Mouse (Mus musculus) MEL (cell line): ENCODE measurements around the gene Akt3. TPM values are rescaled to one million over a fixed set of nuclear protein-coding genes. Genes with fewer than 3 reads are reported as not detected.
A peak's percentile ranks its signal among the peaks of the same experiment; 100 is the strongest.

ENCODE experiments used
- DNase-seq: peaks from one replicate; pipeline ENCODE4 v3.0.0; 2011; ENCODE audit warnings: low read depth, low spot score
- H3K27ac ChIP-seq: 2 replicates; pipeline ENCODE4 v1.5.1; 2012; ENCODE audit warnings: low read depth, mild to moderate bottlenecking, control low read depth, low read length, moderate library complexity; ENCODE audit not compliant: control insufficient read depth
- H3K27me3 ChIP-seq, 2 experiments: fragments of 150-350 bp in 1 of 2; sonication (generic) in 1 of 2; 2 replicates each; pipeline ENCODE4 v1.6.1; 2012; ENCODE audit warnings: low read length in 2 of 2, mild to moderate bottlenecking in 2 of 2, improper control_type of control experiment in 1 of 2, moderate library complexity in 1 of 2; ENCODE audit not compliant: insufficient read depth in 2 of 2, control insufficient read depth in 1 of 2
- H3K36me3 ChIP-seq, 2 experiments: 2 replicates each; pipeline ENCODE4 v1.6.1; 2012 to 2014; ENCODE audit warnings: low read length in 2 of 2, improper control_type of control experiment in 1 of 2, inconsistent platforms in 1 of 2, mild to moderate bottlenecking in 1 of 2; ENCODE audit not compliant: insufficient read depth in 2 of 2, control insufficient read depth in 1 of 2
- H3K4me1 ChIP-seq, 2 experiments: fragments of 150-350 bp in 1 of 2; sonication (generic) in 1 of 2; 2 replicates each; pipeline ENCODE4 v1.6.1; 2012; ENCODE audit warnings: low read length in 2 of 2, improper control_type of control experiment in 1 of 2, mild to moderate bottlenecking in 1 of 2; ENCODE audit not compliant: insufficient read depth in 2 of 2, control insufficient read depth in 1 of 2
- H3K4me3 ChIP-seq, 2 experiments: fragments of 150-350 bp in 1 of 2; sonication (generic) in 1 of 2; 2 replicates each; pipeline ENCODE4 v1.5.1; 2012; ENCODE audit warnings: low read depth in 2 of 2, low read length in 2 of 2, mild to moderate bottlenecking in 2 of 2, moderate library complexity in 2 of 2, control low read depth in 1 of 2, improper control_type of control experiment in 1 of 2; ENCODE audit not compliant: control insufficient read depth in 1 of 2, insufficient read depth in 1 of 2
- H3K79me2 ChIP-seq: 2 replicates; pipeline ENCODE4 v1.6.1; 2012; ENCODE audit warnings: mild to moderate bottlenecking, low read length, moderate library complexity; ENCODE audit not compliant: control insufficient read depth, poor library complexity, insufficient read depth
- H3K9ac ChIP-seq: 2 replicates; pipeline ENCODE4 v1.6.1; 2012; ENCODE audit warnings: low read depth, mild to moderate bottlenecking, control low read depth, low read length, moderate library complexity; ENCODE audit not compliant: control insufficient read depth, poor library complexity, severe bottlenecking
- H3K9me3 ChIP-seq: fragments of 150-350 bp; sonication (generic); replicated peaks from 2 replicates; pipeline ENCODE4 v1.6.1; 2012; ENCODE audit warnings: mild to moderate bottlenecking, low read length, improper control_type of control experiment, moderate library complexity; ENCODE audit not compliant: insufficient read depth
- CHD2 ChIP-seq: IDR thresholded peaks from 2 replicates; pipeline ENCODE4 v1.6.1; 2011; ENCODE audit warnings: low read length, improper control_type of control experiment
- ELF1 ChIP-seq: IDR thresholded peaks from 2 replicates; pipeline ENCODE4 v1.6.1; 2014; ENCODE audit warnings: low read depth, mild to moderate bottlenecking, inconsistent platforms, low read length, improper control_type of control experiment, moderate library complexity
- EP300 ChIP-seq, 2 experiments: IDR thresholded peaks; 2 replicates each; pipeline ENCODE4 v1.6.1; 2011; ENCODE audit warnings: improper control_type of control experiment in 2 of 2, low read length in 2 of 2, low read depth in 1 of 2, mild to moderate bottlenecking in 1 of 2
- HCFC1 ChIP-seq: IDR thresholded peaks from 2 replicates; pipeline ENCODE4 v1.6.1; 2012; ENCODE audit warnings: low read depth, mild to moderate bottlenecking, inconsistent platforms, low read length, improper control_type of control experiment, moderate library complexity
- MAFK ChIP-seq: IDR thresholded peaks from 2 replicates; pipeline ENCODE4 v1.6.1; 2011; ENCODE audit warnings: low read depth, mild to moderate bottlenecking, low read length, improper control_type of control experiment, borderline replicate concordance
- MAX ChIP-seq: IDR thresholded peaks from 2 replicates; pipeline ENCODE4 v1.6.1; 2011; ENCODE audit warnings: low read length, improper control_type of control experiment
- MEF2A ChIP-seq: IDR thresholded peaks from 2 replicates; pipeline ENCODE4 v1.6.1; 2014; ENCODE audit warnings: low read depth, mild to moderate bottlenecking, inconsistent platforms, low read length, improper control_type of control experiment; ENCODE audit not compliant: poor library complexity, insufficient replicate concordance, severe bottlenecking; ENCODE audit errors: extremely low read depth
- MXI1 ChIP-seq: IDR thresholded peaks from 2 replicates; pipeline ENCODE4 v1.6.1; 2011; ENCODE audit warnings: mild to moderate bottlenecking, low read depth, low read length, improper control_type of control experiment
- NRF1 ChIP-seq: IDR thresholded peaks from 2 replicates; pipeline ENCODE4 v1.6.1; 2014; ENCODE audit warnings: low read depth, mild to moderate bottlenecking, inconsistent platforms, low read length, improper control_type of control experiment, moderate library complexity; ENCODE audit not compliant: poor library complexity, insufficient read depth, severe bottlenecking
- POLR2A ChIP-seq, 2 experiments: IDR thresholded peaks; 2 replicates each; pipeline ENCODE4 v1.6.1; 2011 to 2012; ENCODE audit warnings: low read length in 2 of 2, mild to moderate bottlenecking in 2 of 2, control low read depth in 1 of 2, improper control_type of control experiment in 1 of 2, low read depth in 1 of 2, moderate library complexity in 1 of 2; ENCODE audit not compliant: control insufficient read depth in 1 of 2, insufficient read depth in 1 of 2, poor library complexity in 1 of 2
- POLR2AphosphoS5 ChIP-seq: IDR thresholded peaks from 2 replicates; pipeline ENCODE4 v1.6.1; 2012; ENCODE audit warnings: low read depth, borderline replicate concordance, mild to moderate bottlenecking, inconsistent platforms, low read length, moderate library complexity, mixed read lengths
- RAD21 ChIP-seq: IDR thresholded peaks from 2 replicates; pipeline ENCODE4 v1.6.1; 2011; ENCODE audit warnings: mild to moderate bottlenecking, low read depth, low read length, improper control_type of control experiment
- RCOR1 ChIP-seq: IDR thresholded peaks from 2 replicates; pipeline ENCODE4 v1.6.1; 2012; ENCODE audit warnings: low read depth, mild to moderate bottlenecking, inconsistent platforms, low read length, improper control_type of control experiment
- TAL1 ChIP-seq: IDR thresholded peaks from 2 replicates; pipeline ENCODE4 v1.6.1; 2012; ENCODE audit warnings: mild to moderate bottlenecking, inconsistent platforms, low read length, moderate library complexity, mixed read lengths
- USF1 ChIP-seq: IDR thresholded peaks from 2 replicates; pipeline ENCODE4 v1.6.1; 2014; ENCODE audit warnings: low read depth, mild to moderate bottlenecking, inconsistent platforms, low read length, improper control_type of control experiment, moderate library complexity
- USF2 ChIP-seq, 2 experiments: IDR thresholded peaks; 2 replicates each; pipeline ENCODE4 v1.6.1; 2011 to 2012; ENCODE audit warnings: improper control_type of control experiment in 2 of 2, low read length in 2 of 2, borderline replicate concordance in 1 of 2, inconsistent platforms in 1 of 2, low read depth in 1 of 2, mild to moderate bottlenecking in 1 of 2; ENCODE audit not compliant: insufficient read depth in 1 of 2
- ZC3H11A ChIP-seq: IDR thresholded peaks from 2 replicates; pipeline ENCODE4 v1.6.1; 2012; ENCODE audit warnings: low read depth, mild to moderate bottlenecking, inconsistent platforms, low read length, improper control_type of control experiment
- ZKSCAN1 ChIP-seq: IDR thresholded peaks from 2 replicates; pipeline ENCODE4 v1.6.1; 2012; ENCODE audit warnings: low read depth, mild to moderate bottlenecking, inconsistent platforms, low read length, improper control_type of control experiment, moderate library complexity
- ZMIZ1 ChIP-seq: IDR thresholded peaks from 2 replicates; pipeline ENCODE4 v1.6.1; 2012; ENCODE audit warnings: low read depth, mild to moderate bottlenecking, inconsistent platforms, low read length, improper control_type of control experiment, moderate library complexity
- ZNF384 ChIP-seq: IDR thresholded peaks from 2 replicates; pipeline ENCODE4 v1.6.1; 2012; ENCODE audit warnings: low read depth, mild to moderate bottlenecking, inconsistent platforms, low read length, improper control_type of control experiment
- polyA plus RNA-seq, 2 experiments: library from polyadenylated mRNA; stranded (reverse) in 1 of 2; unstranded in 1 of 2; fragments of >175 nt in 1 of 2; fragments of >200 nt in 1 of 2; gene quantifications; 2 replicates each; pipeline versions ENCODE4 v1.2.1 to v1.2.4; 2012; ENCODE audit warnings: low replicate concordance in 2 of 2, low read depth in 1 of 2; ENCODE audit not compliant: insufficient read length in 2 of 2, insufficient read depth in 1 of 2, missing spikeins in 1 of 2
- total RNA-seq: library from RNA; depleted of rRNA; stranded (reverse); fragments of 300-350 nt; gene quantifications from 2 replicates; pipeline ENCODE4 v1.2.3, GENCODE M21; 2012

The Akt3 gene
- total and polyA plus RNA-seq, 3 experiments = 3.5 to 6.2 TPM; not detected in 1

DNA sequence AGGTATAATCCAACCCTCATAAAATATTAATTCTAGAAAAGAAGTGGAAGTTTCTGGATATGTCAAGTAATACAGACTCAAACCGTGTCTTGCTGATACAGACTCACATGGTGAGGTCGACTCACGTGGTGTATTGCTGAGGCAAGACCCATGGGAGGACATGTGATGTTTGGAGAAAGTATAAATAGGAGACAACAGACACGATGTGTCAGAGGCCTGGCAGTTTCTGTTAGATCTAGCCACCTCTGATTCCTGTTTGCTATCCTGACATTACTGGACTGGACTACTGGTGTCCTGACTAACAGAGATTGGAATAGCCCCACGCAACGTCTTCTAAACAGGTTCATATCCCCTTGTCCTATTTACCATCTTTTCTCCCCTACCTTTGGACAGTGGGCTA lies 118.4 kb downstream of the Akt3 start:
- no peak for TF ChIP-seq POLR2AphosphoS5
- TF ChIP-seq MXI1 = no peak
- no peak for TF ChIP-seq CHD2
- TF ChIP-seq MAX = no peak
- no peak for TF ChIP-seq POLR2A (IDR thresholded peaks at IDR 0.05; ENCODE audit: control insufficient read depth in 1 of 2, insufficient read depth in 1 of 2, low read depth in 1 of 2, low read length in 2 of 2, poor library complexity in 1 of 2)
- TF ChIP-seq RAD21 = no peak
- TF ChIP-seq MEF2A = no peak
- no peak for TF ChIP-seq NRF1
- TF ChIP-seq RCOR1 = no peak
- TF ChIP-seq MAFK = no peak
- TF ChIP-seq TAL1 = no peak
- no peak for TF ChIP-seq ZKSCAN1
- TF ChIP-seq ZC3H11A = no peak
- TF ChIP-seq USF2 (IDR thresholded peaks at IDR 0.05; ENCODE audit: borderline replicate concordance in 1 of 2, insufficient read depth in 1 of 2, low read depth in 1 of 2, low read length in 2 of 2) = no peak
- TF ChIP-seq, all 39 proteins: peak for 0
- H3K36me3 ChIP-seq = no peaks in the 10 kb centered on the region

GRCm38 (mm10) chr1:177131458-177131857 lies 126.5 kb downstream of the Akt3 start:
- Histone ChIP-seq H3K9ac (no peak overlapping the region), H3K27me3 (no peaks in the 10 kb centered on the region), H3K9me3 (no peaks in the 10 kb centered on the region), H3K4me1 (no peaks in the 10 kb centered on the region; a peak in 1 of 4 replicates), H3K36me3 (peaks cover 0 to 8% of the 10 kb centered on the region in 2 experiments; a peak in 2 of 4 replicates), H3K4me3 (no peak overlapping the region), H3K79me2 (no peaks in the 10 kb centered on the region), H3K27ac (no peak overlapping the region)
- TF ChIP-seq HCFC1 = no peak
- TF ChIP-seq ZNF384 = no peak
- TF ChIP-seq ZMIZ1 = no peak
- TF ChIP-seq ELF1 = no peak
- TF ChIP-seq EP300 (IDR thresholded peaks at IDR 0.05; ENCODE audit: low read depth in 1 of 2, low read length in 2 of 2) = no peak
- TF ChIP-seq POLR2AphosphoS5 = no peak
- no peak for TF ChIP-seq USF2 (IDR thresholded peaks at IDR 0.05; ENCODE audit: borderline replicate concordance in 1 of 2, insufficient read depth in 1 of 2, low read depth in 1 of 2, low read length in 2 of 2)
- TF ChIP-seq CHD2 = no peak
- TF ChIP-seq USF1 = no peak
- peak; percentile 26 for DNase-seq

More for the DNA sequence above, 118.4 kb downstream of the Akt3 start:
- DNase-seq = no peak
- Histone ChIP-seq H3K27me3 (no peaks in the 10 kb centered on the region), H3K4me1 (no peaks in the 10 kb centered on the region), H3K79me2 (no peaks in the 10 kb centered on the region), H3K9me3 (no peaks in the 10 kb centered on the region), H3K27ac (no peak overlapping the region), H3K4me3 (no peak overlapping the region), H3K9ac (no peak overlapping the region)
